Mouse (Mus musculus): ENCODE data around the gene Ptpn12. TPM values are rescaled to one million over a fixed set of nuclear protein-coding genes. Genes with fewer than 3 reads are reported as not detected.
A peak's percentile ranks its signal among the peaks of the same experiment; 100 is the strongest.
"Not testable (repeated sequence)": the region's sequence is repeated elsewhere in the genome, so short reads cannot be mapped to it uniquely, and the experiment has no call there.

Ptpn12 gene
- polyA plus RNA-seq, 1 experiment from 2014 or later = 23.3 TPM

- ATAC-seq (replicated peaks; ENCODE audit: low FRiP score) = peak; percentile 99
- WGBS = under 1% methylated on average over 51 of the region's 51 CpGs
- peak overlapping the region; percentile 79 for H3K4me2 ChIP-seq
- H3K9ac ChIP-seq (ENCODE audit: low read depth, low read length) = peak overlapping the region; percentile 99
- peak; percentile 91 for DNase-seq (ENCODE audit: low spot score)
- no peaks in the 10 kb centered on the region for H3K27me3 ChIP-seq (replicated peaks; ENCODE audit: control insufficient read depth, insufficient read depth, low read length)
- peak overlapping the region; percentile 99 for H3K4me3 ChIP-seq (ENCODE audit: low read depth, low read length)
- peaks cover 4% of the 10 kb centered on the region; the same call in 1 of the 2 replicates for H3K36me3 ChIP-seq (ENCODE audit: control insufficient read depth, insufficient read depth, low read length)
- H3K4me1 ChIP-seq (replicated peaks; ENCODE audit: control insufficient read depth, insufficient read depth, low read length) = peaks cover 20% of the 10 kb centered on the region
- peaks cover 3% of the 10 kb centered on the region; the same call in 1 of the 2 replicates for H3K9me3 ChIP-seq (ENCODE audit: control insufficient read depth, low read length)
- H3K27ac ChIP-seq (ENCODE audit: low read depth, low read length) = peak overlapping the region; percentile 96
Observed at GRCm38 (mm10) chr5:20951666-20952281, 103.9 kb downstream of the Ptpn12 start.

DNA sequence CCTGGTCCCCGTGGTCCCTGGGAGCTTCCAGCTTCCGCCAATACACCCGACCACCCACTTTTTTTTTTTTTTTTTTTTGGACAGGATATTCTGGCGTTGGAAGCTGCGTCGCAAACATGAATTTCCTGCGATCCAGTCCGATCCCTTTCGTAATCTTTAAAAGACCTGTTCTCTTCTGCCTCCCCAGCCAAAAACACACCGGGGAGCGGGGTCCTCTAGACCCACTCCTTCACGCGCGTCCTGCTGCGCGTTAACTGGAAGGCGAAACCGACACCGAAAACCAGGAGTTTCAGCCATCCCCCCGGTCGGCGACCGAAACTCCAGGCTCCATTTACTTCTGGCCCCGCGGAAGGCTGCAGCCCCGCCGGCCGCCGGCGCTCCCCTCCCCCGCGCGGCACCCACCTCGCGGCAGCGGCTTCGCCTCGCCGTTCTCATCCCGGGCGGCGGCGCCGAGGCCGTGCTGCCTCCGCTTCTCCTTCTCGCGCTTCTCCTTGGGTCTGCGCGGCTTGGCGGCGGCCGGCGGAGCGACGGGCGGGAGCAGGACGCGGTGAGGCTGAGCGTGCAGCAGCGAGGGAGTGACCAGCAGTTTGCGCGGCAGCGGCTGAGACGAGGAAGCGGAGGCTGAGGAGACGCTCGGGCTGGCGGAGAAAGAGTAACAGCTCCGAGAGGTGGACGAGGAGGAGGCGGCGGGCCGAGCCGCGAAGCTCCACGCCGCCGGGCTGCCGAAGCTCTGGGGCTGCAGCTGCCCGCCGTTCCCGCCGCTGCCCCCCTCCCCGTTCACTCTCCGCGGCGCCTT lies 104.7 kb downstream of the Ptpn12 start:
- no peaks in the 10 kb centered on the region for H3K36me3 ChIP-seq (ENCODE audit: control insufficient read depth, insufficient read depth, low read length)
- no peaks in the 10 kb centered on the region for H3K27me3 ChIP-seq (replicated peaks; ENCODE audit: control insufficient read depth, insufficient read depth, low read length)
- H3K9ac ChIP-seq (ENCODE audit: low read depth, low read length) = peak overlapping the region; percentile 99
- ATAC-seq (replicated peaks; ENCODE audit: low FRiP score) (peak; percentile 55), DNase-seq (ENCODE audit: low spot score) (peak; percentile 72)
- WGBS = under 1% methylated on average over 87 of the region's 88 CpGs
- H3K4me2 ChIP-seq = peak overlapping the region; percentile 79
- H3K9me3 ChIP-seq (ENCODE audit: control insufficient read depth, low read length) = no peaks in the 10 kb centered on the region
- H3K27ac ChIP-seq (ENCODE audit: low read depth, low read length) = peak overlapping the region; percentile 96
- H3K4me1 ChIP-seq (replicated peaks; ENCODE audit: control insufficient read depth, insufficient read depth, low read length) = peaks cover 22% of the 10 kb centered on the region
- peak overlapping the region; percentile 99 for H3K4me3 ChIP-seq (ENCODE audit: low read depth, low read length)

DNA sequence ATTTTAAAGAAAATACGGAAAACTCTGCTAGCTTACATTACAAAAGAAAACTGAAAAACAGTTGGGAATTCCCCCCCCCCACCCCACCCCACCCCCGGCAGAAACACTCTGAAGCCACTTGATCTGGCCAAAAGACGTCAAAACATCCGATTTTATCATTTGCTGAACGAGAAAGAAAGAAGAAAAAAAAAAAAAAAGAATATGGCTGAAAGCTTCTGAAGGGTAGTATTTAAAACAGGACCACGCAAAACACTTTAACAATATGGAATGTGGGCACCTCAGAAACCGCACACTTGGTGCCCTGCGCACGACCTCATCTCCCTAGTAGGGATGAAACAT lies 105.2 kb downstream of the Ptpn12 start:
- H3K27ac ChIP-seq (ENCODE audit: low read depth, low read length) = peak overlapping the region; percentile 96
- H3K9me3 ChIP-seq (ENCODE audit: control insufficient read depth, low read length) = no peaks in the 10 kb centered on the region
- peaks cover 25% of the 10 kb centered on the region for H3K4me1 ChIP-seq (replicated peaks; ENCODE audit: control insufficient read depth, insufficient read depth, low read length)
- ATAC-seq (replicated peaks; ENCODE audit: low FRiP score) = no peak
- no peaks in the 10 kb centered on the region for H3K36me3 ChIP-seq (ENCODE audit: control insufficient read depth, insufficient read depth, low read length)
- H3K9ac ChIP-seq (ENCODE audit: low read depth, low read length) = peak overlapping the region; percentile 99
- peak overlapping the region; percentile 99 for H3K4me3 ChIP-seq (ENCODE audit: low read depth, low read length)
- H3K4me2 ChIP-seq = peak overlapping the region; percentile 79
- DNase-seq (ENCODE audit: low spot score) = peak; percentile 55
- under 1% methylated on average over 9 of the region's 9 CpGs for WGBS
- no peaks in the 10 kb centered on the region for H3K27me3 ChIP-seq (replicated peaks; ENCODE audit: control insufficient read depth, insufficient read depth, low read length)

GRCm38 (mm10) chr5:20950093-20950492 lies 105.6 kb downstream of the Ptpn12 start:
- peaks cover 29% of the 10 kb centered on the region for H3K4me1 ChIP-seq (replicated peaks; ENCODE audit: control insufficient read depth, insufficient read depth, low read length)
- WGBS = 12% methylated on average over 5 of the region's 5 CpGs
- ATAC-seq (replicated peaks; ENCODE audit: low FRiP score) = no peak

GRCm38 (mm10) chr5:20946906-20947305 lies 108.8 kb downstream of the Ptpn12 start:
- Histone ChIP-seq H3K9ac (ENCODE audit: low read depth, low read length) (0 out of 2 replicates have a peak overlapping the region, but pooled peaks have one; percentile 6), H3K4me3 (ENCODE audit: low read depth, low read length) (no peak overlapping the region), H3K9me3 (ENCODE audit: control insufficient read depth, low read length) (no peaks in the 10 kb centered on the region), H3K27me3 (replicated peaks; ENCODE audit: control insufficient read depth, insufficient read depth, low read length) (no peaks in the 10 kb centered on the region), H3K27ac (ENCODE audit: low read depth, low read length) (no peak overlapping the region), H3K4me1 (replicated peaks; ENCODE audit: control insufficient read depth, insufficient read depth, low read length) (peaks cover 36% of the 10 kb centered on the region), H3K36me3 (ENCODE audit: control insufficient read depth, insufficient read depth, low read length) (no peaks in the 10 kb centered on the region), H3K4me2 (no peak overlapping the region)
- 71% methylated on average over 6 of the region's 6 CpGs for WGBS
- ATAC-seq (replicated peaks; ENCODE audit: low FRiP score) = no peak
- no peak for DNase-seq (ENCODE audit: low spot score)

More at GRCm38 (mm10) chr5:20950093-20950492, 105.6 kb downstream of the Ptpn12 start:
- no peaks in the 10 kb centered on the region for H3K9me3 ChIP-seq (ENCODE audit: control insufficient read depth, low read length)
- H3K27me3 ChIP-seq (replicated peaks; ENCODE audit: control insufficient read depth, insufficient read depth, low read length) = no peaks in the 10 kb centered on the region
- peak overlapping the region; percentile 99 for H3K4me3 ChIP-seq (ENCODE audit: low read depth, low read length)
- no peaks in the 10 kb centered on the region for H3K36me3 ChIP-seq (ENCODE audit: control insufficient read depth, insufficient read depth, low read length)
- H3K4me2 ChIP-seq = peak overlapping the region; percentile 79
- no peak for DNase-seq (ENCODE audit: low spot score)
- H3K9ac ChIP-seq (ENCODE audit: low read depth, low read length) = peak overlapping the region; percentile 99
- no peak overlapping the region; the same call in 1 of the 2 replicates for H3K27ac ChIP-seq (ENCODE audit: low read depth, low read length)

DNA sequence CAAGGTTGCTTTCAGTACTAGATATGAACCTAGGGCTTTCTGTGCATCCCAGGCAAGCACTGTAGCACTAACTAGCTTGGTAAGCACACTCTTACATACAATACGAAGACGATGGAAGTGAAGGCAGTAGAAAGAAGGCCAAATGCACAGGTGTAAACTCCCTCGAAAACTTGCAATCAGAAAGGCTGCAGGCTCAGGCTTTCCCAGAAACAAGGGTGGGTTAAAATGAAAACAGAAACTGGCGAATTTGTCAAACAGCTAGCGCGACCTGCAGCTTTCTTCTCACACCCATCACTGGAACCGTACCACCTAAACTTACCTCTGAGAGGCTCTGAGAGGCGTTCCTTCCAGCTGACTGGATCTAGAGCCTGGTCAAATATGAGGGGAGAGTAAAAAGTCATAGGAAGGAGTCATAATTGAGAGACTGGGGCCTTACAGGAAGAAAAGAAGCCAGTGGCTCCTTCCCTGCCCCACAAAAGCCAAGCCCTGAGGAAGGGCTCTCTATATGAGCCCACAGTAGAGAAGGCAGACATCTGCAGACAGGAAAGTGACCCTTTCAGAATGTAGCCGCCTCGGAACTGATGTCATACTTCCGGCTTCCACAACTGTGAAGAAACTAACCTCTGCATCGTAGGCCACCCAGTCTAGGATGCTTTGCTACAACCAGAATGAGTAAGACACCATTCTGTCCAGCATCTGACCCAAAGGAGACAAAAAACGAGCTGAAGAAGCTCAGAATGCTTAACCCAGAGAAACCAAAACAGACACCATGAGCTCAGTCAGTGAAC lies 110.6 kb downstream of the Ptpn12 start:
- H3K27ac ChIP-seq (ENCODE audit: low read depth, low read length) = peak overlapping the region; percentile 82
- H3K4me2 ChIP-seq = peak overlapping the region; percentile 65
- 38% methylated on average over 13 of the region's 13 CpGs for WGBS
- ATAC-seq (replicated peaks; ENCODE audit: low FRiP score) (0 out of 2 replicates have a peak, but pooled peaks have one; percentile 18), DNase-seq (ENCODE audit: low spot score) (no peak)
- peak overlapping the region; percentile 32 for H3K4me3 ChIP-seq (ENCODE audit: low read depth, low read length)
- H3K27me3 ChIP-seq (replicated peaks; ENCODE audit: control insufficient read depth, insufficient read depth, low read length) = no peaks in the 10 kb centered on the region
- H3K9me3 ChIP-seq (ENCODE audit: control insufficient read depth, low read length) = no peaks in the 10 kb centered on the region
- no peaks in the 10 kb centered on the region for H3K36me3 ChIP-seq (ENCODE audit: control insufficient read depth, insufficient read depth, low read length)
- H3K4me1 ChIP-seq (replicated peaks; ENCODE audit: control insufficient read depth, insufficient read depth, low read length) = peaks cover 51% of the 10 kb centered on the region
- peak overlapping the region; percentile 51; the same call in 1 of the 2 replicates for H3K9ac ChIP-seq (ENCODE audit: low read depth, low read length)

DNA sequence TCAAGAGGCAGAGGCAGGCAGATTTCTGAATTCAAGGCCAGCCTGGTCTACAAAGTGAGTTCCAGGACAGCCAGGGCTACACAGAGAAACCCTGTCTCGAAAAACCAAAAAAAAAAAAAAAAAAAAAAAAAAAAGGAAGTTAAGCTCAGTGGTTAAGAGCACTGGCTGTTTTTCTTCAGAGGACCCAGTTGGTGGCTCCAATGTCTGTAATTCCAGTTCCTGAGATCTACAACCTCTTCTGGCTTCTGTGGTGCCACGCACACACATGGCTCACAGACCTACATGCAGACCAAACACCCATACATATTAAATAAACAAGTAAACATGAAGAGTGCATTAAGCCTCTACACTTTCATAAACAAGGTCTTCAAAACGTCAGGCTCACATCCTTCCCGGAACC lies 111.9 kb downstream of the Ptpn12 start:
- H3K9ac ChIP-seq (ENCODE audit: low read depth, low read length); H3K27me3 ChIP-seq (replicated peaks; ENCODE audit: control insufficient read depth, insufficient read depth, low read length); DNase-seq (ENCODE audit: low spot score); H3K36me3 ChIP-seq (ENCODE audit: control insufficient read depth, insufficient read depth, low read length); H3K4me3 ChIP-seq (ENCODE audit: low read depth, low read length); H3K27ac ChIP-seq (ENCODE audit: low read depth, low read length); H3K9me3 ChIP-seq (ENCODE audit: control insufficient read depth, low read length); ATAC-seq (replicated peaks; ENCODE audit: low FRiP score): not testable (repeated sequence)
- Histone ChIP-seq H3K4me2 (peak overlapping the region; percentile 22), H3K4me1 (replicated peaks; ENCODE audit: control insufficient read depth, insufficient read depth, low read length) (peaks cover 61% of the 10 kb centered on the region)
- 54% methylated on average over 3 of the region's 4 CpGs for WGBS

DNA sequence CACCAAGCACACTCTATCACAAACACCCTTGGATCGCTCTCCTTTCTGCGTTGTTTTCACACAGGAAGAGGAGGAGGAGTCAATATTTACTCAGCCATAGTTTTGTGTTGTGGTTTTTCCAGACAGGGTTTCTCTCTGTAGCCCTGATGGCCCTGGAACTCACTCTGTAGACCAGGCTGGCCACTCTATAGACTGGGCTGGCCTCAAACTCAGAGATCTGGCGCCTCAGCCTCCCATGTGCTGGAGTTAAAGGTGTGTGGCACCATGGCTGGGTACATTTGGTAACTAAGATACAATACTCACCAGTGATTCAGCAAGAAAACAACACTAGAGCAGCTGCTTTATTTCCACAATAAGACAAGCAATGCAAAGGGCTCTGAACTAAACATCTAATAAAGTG lies 113.2 kb downstream of the Ptpn12 start:
- Histone ChIP-seq H3K9ac (ENCODE audit: low read depth, low read length) (peak overlapping the region; percentile 46; the same call in 1 of the 2 replicates), H3K4me2 (peak overlapping the region; percentile 39), H3K36me3 (ENCODE audit: control insufficient read depth, insufficient read depth, low read length) (no peaks in the 10 kb centered on the region), H3K27ac (ENCODE audit: low read depth, low read length) (peak overlapping the region; percentile 79), H3K4me1 (replicated peaks; ENCODE audit: control insufficient read depth, insufficient read depth, low read length) (peaks cover 62% of the 10 kb centered on the region), H3K9me3 (ENCODE audit: control insufficient read depth, low read length) (no peaks in the 10 kb centered on the region), H3K4me3 (ENCODE audit: low read depth, low read length) (no peak overlapping the region), H3K27me3 (replicated peaks; ENCODE audit: control insufficient read depth, insufficient read depth, low read length) (no peaks in the 10 kb centered on the region)
- DNase-seq (ENCODE audit: low spot score) (no peak), ATAC-seq (replicated peaks; ENCODE audit: low FRiP score) (peak; percentile 27; the same call in 1 of the 2 replicates)
- WGBS = 62% methylated on average over 3 of the region's 3 CpGs
